In the genomic region with DNA sequence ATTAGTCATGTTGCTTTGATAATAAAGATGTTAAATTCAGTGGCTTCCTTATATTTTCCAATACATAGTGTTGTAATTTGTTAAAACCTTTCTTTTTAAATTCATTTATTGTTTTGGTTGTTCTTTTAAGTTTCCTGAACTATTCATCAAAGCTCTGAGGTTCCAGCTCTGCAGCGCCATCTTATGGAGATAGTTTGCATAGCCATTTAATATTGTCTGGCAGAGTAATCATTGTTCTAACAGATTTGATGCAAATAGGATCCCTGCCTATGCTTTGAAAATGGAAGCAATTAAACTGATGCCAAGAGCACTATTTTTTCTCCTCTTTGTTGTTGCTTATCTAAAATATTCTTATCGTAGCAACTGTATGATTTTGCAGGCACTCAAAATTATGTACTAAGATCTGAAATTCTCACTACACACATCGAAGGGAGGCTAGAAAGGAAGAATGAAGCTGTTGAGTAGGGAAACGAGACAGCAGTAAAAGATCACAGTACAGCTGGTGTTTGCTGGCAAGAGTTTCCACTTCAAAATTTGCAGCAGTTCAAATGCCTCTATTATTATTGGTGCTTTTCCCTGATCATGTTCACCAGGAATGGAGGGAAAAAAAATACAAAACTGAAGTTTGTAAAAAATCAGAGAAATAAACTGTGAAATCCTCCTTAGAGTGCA, we compare ENCODE assay signal across 8 mouse cellular contexts.
A peak's percentile ranks its signal among the peaks of the same experiment; 100 is the strongest.
DNase-seq lines count a peak whose midpoint lies in the region; ATAC-seq and TF ChIP-seq lines count a peak whose summit lies in the region.

No protein-coding gene starts in this region.

- no peak for ATAC-seq in heart, postnatal 0 days (ENCODE audit: insufficient read depth, low read depth)

- no peak overlapping the region for H3K4me3 ChIP-seq in heart, postnatal 0 days (ENCODE audit: low read depth, low read length)
- no peak overlapping the region for H3K4me3 ChIP-seq in ES-E14 (ENCODE audit: insufficient read depth in 1 of 2, low read depth in 1 of 2, low read length in 2 of 2, poor library complexity in 1 of 2, severe bottlenecking in 1 of 2)

- 28% methylated on average over 4 of the region's 4 CpGs for WGBS in heart, postnatal 0 days

- no peak overlapping the region for H3K27ac ChIP-seq in heart, postnatal 0 days (ENCODE audit: low read depth)
- no peak overlapping the region for H3K27ac ChIP-seq in ES-E14 (ENCODE audit: insufficient read depth, low read depth, low read length, poor library complexity, severe bottlenecking)

- no peak overlapping the region for H3K9ac ChIP-seq in heart, postnatal 0 days (replicated peaks; ENCODE audit: low read depth, low read length)
- H3K9ac ChIP-seq in ES-E14 (ENCODE audit: insufficient read depth, low read depth, low read length, poor library complexity, severe bottlenecking), result no peak overlapping the region

- H3K4me2 ChIP-seq in heart, postnatal 0 days (ENCODE audit: low read depth, low read length), result no peak overlapping the region

- no peak for DNase-seq in heart, postnatal 0 days (ENCODE audit: low spot score)
- no peak for DNase-seq in heart, adult 18-20 months
- peak; percentile 33 for DNase-seq in ES-E14 (ENCODE audit: low read depth, low spot score)
- DNase-seq in embryo, embryonic 11.5 days (ENCODE audit: low read depth, low spot score), result peak; percentile 7
- peak; percentile 39 to 69 for DNase-seq in left cerebral cortex, adult 18-20 months (ENCODE audit: low spot score in 2 of 2)
- no peak for DNase-seq in spleen, postnatal 14 days (ENCODE audit: low spot score in 2 of 2)
- DNase-seq in urinary bladder, adult 2 months (ENCODE audit: low spot score), result no peak
- no peak for DNase-seq in urinary bladder, adult 18-20 months (ENCODE audit: low spot score in 2 of 2)

- no peaks in the 10 kb centered on the region for H3K9me3 ChIP-seq in heart, postnatal 0 days (replicated peaks; ENCODE audit: control insufficient read depth, low read length)
- H3K9me3 ChIP-seq in ES-E14 (ENCODE audit: control insufficient read depth, insufficient read depth, low read depth, low read length), result no peaks in the 10 kb centered on the region

- H3K27me3 ChIP-seq in heart, postnatal 0 days (ENCODE audit: control insufficient read depth, insufficient read depth, low read length), result no peaks in the 10 kb centered on the region

- no peak for TF ChIP-seq EP300 in heart, postnatal 0 days (IDR thresholded peaks at IDR 0.05; ENCODE audit: low read depth)

- TF ChIP-seq CTCF in heart, postnatal 0 days (IDR thresholded peaks at IDR 0.05; ENCODE audit: low read depth), result peak; percentile 22

- in situ Hi-C loops in ES-E14 (cut with MboI; ENCODE audit: low sequenced_read_pairs in 2 of 2, unreplicated experiment in 2 of 2), result no loop called here

- no peaks in the 10 kb centered on the region for H3K4me1 ChIP-seq in heart, postnatal 0 days (ENCODE audit: control insufficient read depth, insufficient read depth)
- H3K4me1 ChIP-seq in ES-E14 (ENCODE audit: control insufficient read depth in 2 of 2, insufficient read depth in 2 of 2, low read length in 2 of 2, poor library complexity in 1 of 2), result no peaks in the 10 kb centered on the region

- no peaks in the 10 kb centered on the region for H3K36me3 ChIP-seq in heart, postnatal 0 days (replicated peaks; ENCODE audit: control insufficient read depth, insufficient read depth, low read length)
- no peaks in the 10 kb centered on the region for H3K36me3 ChIP-seq in ES-E14 (ENCODE audit: control insufficient read depth, insufficient read depth, low read length, poor library complexity, severe bottlenecking)

TF ChIP-seq in ES-E14, 5 proteins besides CTCF, POLR2A, EP300 and RAD21:
- no peak for TF ChIP-seq ZNF384 (IDR thresholded peaks at IDR 0.05; ENCODE audit: low read depth, low read length)
- peak; percentile 48; the same call in 1 of the 2 replicates for TF ChIP-seq ZC3H11A (IDR thresholded peaks at IDR 0.05; ENCODE audit: borderline replicate concordance, low read depth, low read length)

Comparison
In these comparisons a context has a peak if more than half of its experiments do, and no peak if none do; other contexts are left out.
1. DNase-seq: peak in ES-E14 (single experiment), embryo, embryonic 11.5 days (single experiment) and left cerebral cortex, adult 18-20 months (2 of 2); none in heart, postnatal 0 days (single experiment), heart, adult 18-20 months (0 of 2), spleen, postnatal 14 days (0 of 2), urinary bladder, adult 2 months (single experiment) and urinary bladder, adult 18-20 months (0 of 2).